Mouse (Mus musculus): ENCODE results near the gene Phactr1. TPM values are rescaled to one million over a fixed set of nuclear protein-coding genes. Genes with fewer than 3 reads are reported as not detected.

Phactr1 gene
- polyA plus RNA-seq, 1 experiment from 2014 or later = 18.7 TPM

DNA sequence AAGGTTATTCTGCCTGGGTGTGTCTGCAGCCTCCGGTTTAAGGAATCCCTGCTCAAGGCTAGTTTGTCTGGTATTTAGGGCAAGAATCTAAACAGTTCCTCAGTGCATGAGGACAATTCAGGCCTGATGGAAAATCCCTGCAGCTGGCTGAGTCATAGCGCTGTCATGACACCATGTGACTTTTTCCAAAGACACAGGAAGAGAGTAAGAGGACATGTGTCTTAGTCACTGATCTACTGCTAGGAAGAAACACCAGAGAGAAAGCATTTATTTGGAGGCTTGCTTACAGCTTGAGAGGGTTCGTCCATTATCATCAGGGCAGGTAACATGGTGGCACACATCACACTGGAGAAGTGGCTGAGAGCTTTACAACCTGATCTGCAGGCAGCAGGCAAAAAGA lies 352.0 kb downstream of the Phactr1 start:
- H3K9ac ChIP-seq (ENCODE audit: low read depth, low read length) = no peak overlapping the region
- H3K4me1 ChIP-seq (replicated peaks; ENCODE audit: control insufficient read depth, insufficient read depth, low read length) = no peaks in the 10 kb centered on the region
- no peak overlapping the region for H3K4me3 ChIP-seq (ENCODE audit: low read depth, low read length)
- no peak for ATAC-seq (ENCODE audit: low FRiP score)
- WGBS = 93% methylated on average over 3 of the region's 3 CpGs
- no peak overlapping the region for H3K27ac ChIP-seq (ENCODE audit: low read depth, low read length)
- no peak for DNase-seq (ENCODE audit: low spot score)
- H3K9me3 ChIP-seq (ENCODE audit: control insufficient read depth, low read length) = no peaks in the 10 kb centered on the region
- H3K36me3 ChIP-seq (ENCODE audit: control insufficient read depth, insufficient read depth, low read length) = no peaks in the 10 kb centered on the region
- no peaks in the 10 kb centered on the region for H3K27me3 ChIP-seq (ENCODE audit: control insufficient read depth, insufficient read depth, low read length)
- no peak overlapping the region for H3K4me2 ChIP-seq (replicated peaks; ENCODE audit: low read depth, low read length)

DNA sequence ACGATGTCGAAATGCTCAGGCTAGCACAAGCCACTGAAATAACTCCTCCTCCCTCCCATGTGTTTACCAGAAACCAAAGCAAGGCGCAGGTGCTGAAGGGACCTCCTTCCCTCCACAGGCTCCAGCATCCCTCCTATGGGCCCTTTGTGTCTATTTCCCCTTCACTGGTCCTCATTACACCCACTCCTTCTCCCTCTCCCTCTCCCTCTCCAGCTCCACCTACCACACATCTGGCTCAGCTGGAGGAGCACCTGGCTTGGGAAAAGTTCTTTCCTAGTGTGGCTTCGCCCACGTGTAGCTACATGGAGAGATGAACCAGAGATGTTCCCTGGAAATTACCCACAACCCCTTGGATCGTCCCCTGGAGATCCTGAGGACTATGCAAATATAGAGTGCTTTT lies 356.1 kb downstream of the Phactr1 start:
- Histone ChIP-seq H3K4me3 (ENCODE audit: low read depth, low read length) (no peak overlapping the region), H3K4me2 (replicated peaks; ENCODE audit: low read depth, low read length) (no peak overlapping the region), H3K27me3 (ENCODE audit: control insufficient read depth, insufficient read depth, low read length) (no peaks in the 10 kb centered on the region), H3K9ac (ENCODE audit: low read depth, low read length) (no peak overlapping the region), H3K9me3 (ENCODE audit: control insufficient read depth, low read length) (no peaks in the 10 kb centered on the region), H3K4me1 (replicated peaks; ENCODE audit: control insufficient read depth, insufficient read depth, low read length) (no peaks in the 10 kb centered on the region), H3K36me3 (ENCODE audit: control insufficient read depth, insufficient read depth, low read length) (no peaks in the 10 kb centered on the region), H3K27ac (ENCODE audit: low read depth, low read length) (no peak overlapping the region)
- WGBS = 77% methylated on average over 6 of the region's 6 CpGs
- DNase-seq (ENCODE audit: low spot score) (no peak), ATAC-seq (ENCODE audit: low FRiP score) (no peak)

- DNase-seq (ENCODE audit: low spot score) = no peak
- Histone ChIP-seq H3K4me2 (replicated peaks; ENCODE audit: low read depth, low read length) (no peak overlapping the region), H3K9ac (ENCODE audit: low read depth, low read length) (no peak overlapping the region), H3K4me3 (ENCODE audit: low read depth, low read length) (no peak overlapping the region), H3K27ac (ENCODE audit: low read depth, low read length) (no peak overlapping the region), H3K36me3 (ENCODE audit: control insufficient read depth, insufficient read depth, low read length) (no peaks in the 10 kb centered on the region), H3K9me3 (ENCODE audit: control insufficient read depth, low read length) (no peaks in the 10 kb centered on the region), H3K27me3 (ENCODE audit: control insufficient read depth, insufficient read depth, low read length) (no peaks in the 10 kb centered on the region), H3K4me1 (replicated peaks; ENCODE audit: control insufficient read depth, insufficient read depth, low read length) (no peaks in the 10 kb centered on the region)
- 78% methylated on average over 4 of the region's 4 CpGs for WGBS
- no peak for ATAC-seq (ENCODE audit: low FRiP score)
These were observed 362.3 kb downstream of the Phactr1 start for GRCm38 (mm10) chr13:43042766-43043165.

GRCm38 (mm10) chr13:43048553-43048952 lies 368.1 kb downstream of the Phactr1 start:
- Histone ChIP-seq H3K9me3 (ENCODE audit: control insufficient read depth, low read length) (no peaks in the 10 kb centered on the region), H3K9ac (ENCODE audit: low read depth, low read length) (no peak overlapping the region), H3K4me2 (replicated peaks; ENCODE audit: low read depth, low read length) (no peak overlapping the region), H3K4me1 (replicated peaks; ENCODE audit: control insufficient read depth, insufficient read depth, low read length) (no peaks in the 10 kb centered on the region), H3K4me3 (ENCODE audit: low read depth, low read length) (no peak overlapping the region), H3K36me3 (ENCODE audit: control insufficient read depth, insufficient read depth, low read length) (no peaks in the 10 kb centered on the region), H3K27me3 (ENCODE audit: control insufficient read depth, insufficient read depth, low read length) (no peaks in the 10 kb centered on the region), H3K27ac (ENCODE audit: low read depth, low read length) (no peak overlapping the region)
- DNase-seq (ENCODE audit: low spot score) = no peak
- WGBS = 73% methylated on average over 3 of the region's 3 CpGs
- no peak for ATAC-seq (ENCODE audit: low FRiP score)

DNA sequence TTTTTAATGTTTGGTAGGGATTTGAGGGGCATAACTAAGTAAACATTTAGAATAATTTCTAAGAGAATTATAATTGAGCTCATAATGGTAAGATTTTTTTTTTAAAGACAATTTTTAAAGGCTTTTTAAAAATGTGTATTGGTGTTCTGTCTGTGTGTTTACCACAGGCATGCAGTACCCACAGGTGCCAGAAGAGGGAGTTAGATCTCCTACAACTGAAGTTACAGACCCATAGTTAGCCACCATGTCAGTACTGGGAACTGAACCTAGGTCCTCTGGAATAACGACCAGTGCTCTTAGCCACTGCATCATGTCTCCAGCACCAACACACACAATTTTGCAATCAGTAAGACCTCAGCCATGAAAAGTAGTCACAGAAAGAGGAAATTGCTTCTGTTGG lies 372.8 kb downstream of the Phactr1 start:
- ATAC-seq (ENCODE audit: low FRiP score) = no peak
- Histone ChIP-seq H3K27ac (ENCODE audit: low read depth, low read length) (no peak overlapping the region), H3K36me3 (ENCODE audit: control insufficient read depth, insufficient read depth, low read length) (no peaks in the 10 kb centered on the region), H3K9me3 (ENCODE audit: control insufficient read depth, low read length) (no peaks in the 10 kb centered on the region), H3K9ac (ENCODE audit: low read depth, low read length) (no peak overlapping the region), H3K4me2 (replicated peaks; ENCODE audit: low read depth, low read length) (no peak overlapping the region), H3K4me1 (replicated peaks; ENCODE audit: control insufficient read depth, insufficient read depth, low read length) (no peaks in the 10 kb centered on the region), H3K4me3 (ENCODE audit: low read depth, low read length) (no peak overlapping the region), H3K27me3 (ENCODE audit: control insufficient read depth, insufficient read depth, low read length) (no peaks in the 10 kb centered on the region)
- 82% methylated on average over 1 of the region's 1 CpGs for whole genome bisulfite sequencing
- no peak for DNase-seq (ENCODE audit: low spot score)

GRCm38 (mm10) chr13:43055136-43055535 lies 374.7 kb downstream of the Phactr1 start:
- ATAC-seq (ENCODE audit: low FRiP score) = no peak
- H3K27ac ChIP-seq (ENCODE audit: low read depth, low read length) = no peak overlapping the region
- no peaks in the 10 kb centered on the region for H3K4me1 ChIP-seq (replicated peaks; ENCODE audit: control insufficient read depth, insufficient read depth, low read length)
- WGBS = 54% methylated on average over 6 of the region's 6 CpGs
- DNase-seq (ENCODE audit: low spot score) = no peak
- no peak overlapping the region for H3K4me3 ChIP-seq (ENCODE audit: low read depth, low read length)
- no peaks in the 10 kb centered on the region for H3K36me3 ChIP-seq (ENCODE audit: control insufficient read depth, insufficient read depth, low read length)
- H3K27me3 ChIP-seq (ENCODE audit: control insufficient read depth, insufficient read depth, low read length) = no peaks in the 10 kb centered on the region
- H3K9me3 ChIP-seq (ENCODE audit: control insufficient read depth, low read length) = no peaks in the 10 kb centered on the region
- no peak overlapping the region for H3K9ac ChIP-seq (ENCODE audit: low read depth, low read length)
- no peak overlapping the region for H3K4me2 ChIP-seq (replicated peaks; ENCODE audit: low read depth, low read length)

- no peak for ATAC-seq (ENCODE audit: low FRiP score)
These were observed 376.7 kb downstream of the Phactr1 start for GRCm38 (mm10) chr13:43057104-43057503.

GRCm38 (mm10) chr13:43063355-43063754 lies 382.9 kb downstream of the Phactr1 start:
- Histone ChIP-seq H3K4me3 (ENCODE audit: low read depth, low read length) (no peak overlapping the region), H3K36me3 (ENCODE audit: control insufficient read depth, insufficient read depth, low read length) (no peaks in the 10 kb centered on the region), H3K9ac (ENCODE audit: low read depth, low read length) (no peak overlapping the region), H3K4me1 (replicated peaks; ENCODE audit: control insufficient read depth, insufficient read depth, low read length) (no peaks in the 10 kb centered on the region), H3K4me2 (replicated peaks; ENCODE audit: low read depth, low read length) (no peak overlapping the region), H3K27ac (ENCODE audit: low read depth, low read length) (no peak overlapping the region), H3K9me3 (ENCODE audit: control insufficient read depth, low read length) (no peaks in the 10 kb centered on the region), H3K27me3 (ENCODE audit: control insufficient read depth, insufficient read depth, low read length) (no peaks in the 10 kb centered on the region)
- DNase-seq (ENCODE audit: low spot score) (no peak), ATAC-seq (ENCODE audit: low FRiP score) (no peak)
- WGBS = 75% methylated on average over 4 of the region's 4 CpGs

More at GRCm38 (mm10) chr13:43057104-43057503, 376.7 kb downstream of the Phactr1 start:
- Histone ChIP-seq H3K9me3 (ENCODE audit: control insufficient read depth, low read length) (no peaks in the 10 kb centered on the region), H3K36me3 (ENCODE audit: control insufficient read depth, insufficient read depth, low read length) (no peaks in the 10 kb centered on the region), H3K4me3 (ENCODE audit: low read depth, low read length) (no peak overlapping the region), H3K27ac (ENCODE audit: low read depth, low read length) (no peak overlapping the region), H3K4me1 (replicated peaks; ENCODE audit: control insufficient read depth, insufficient read depth, low read length) (no peaks in the 10 kb centered on the region), H3K9ac (ENCODE audit: low read depth, low read length) (no peak overlapping the region), H3K4me2 (replicated peaks; ENCODE audit: low read depth, low read length) (no peak overlapping the region), H3K27me3 (ENCODE audit: control insufficient read depth, insufficient read depth, low read length) (no peaks in the 10 kb centered on the region)
- 89% methylated on average over 2 of the region's 2 CpGs for WGBS
- DNase-seq (ENCODE audit: low spot score) = no peak

DNA sequence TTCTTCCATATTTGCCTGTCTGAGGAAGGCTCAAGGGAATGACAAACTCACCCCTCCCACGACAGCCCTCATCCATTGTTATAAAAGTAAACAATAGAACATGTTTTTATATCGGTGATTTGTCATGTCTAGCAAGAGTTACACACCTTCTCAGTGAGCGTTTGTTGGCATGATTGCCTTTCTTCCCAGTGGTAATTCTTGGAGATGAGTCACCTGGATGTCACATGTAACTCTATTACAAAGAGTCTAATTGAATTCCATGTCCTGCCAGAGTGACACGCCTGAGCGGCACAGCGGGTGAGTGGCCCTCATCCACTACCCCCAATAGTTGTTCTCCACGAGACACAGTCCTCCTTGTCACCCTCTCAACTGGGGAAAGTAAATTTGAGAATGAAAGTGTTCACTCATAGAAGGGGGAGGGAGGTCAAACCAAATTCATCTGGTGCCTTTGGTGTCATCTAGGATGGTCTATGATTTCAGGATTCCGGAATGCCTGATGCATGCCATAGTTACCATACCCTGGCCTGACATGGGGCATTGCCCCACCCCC lies 388.4 kb downstream of the Phactr1 start:
- Histone ChIP-seq H3K4me3 (ENCODE audit: low read depth, low read length) (no peak overlapping the region), H3K9ac (ENCODE audit: low read depth, low read length) (no peak overlapping the region), H3K36me3 (ENCODE audit: control insufficient read depth, insufficient read depth, low read length) (no peaks in the 10 kb centered on the region), H3K4me1 (replicated peaks; ENCODE audit: control insufficient read depth, insufficient read depth, low read length) (no peaks in the 10 kb centered on the region), H3K9me3 (ENCODE audit: control insufficient read depth, low read length) (no peaks in the 10 kb centered on the region), H3K27me3 (ENCODE audit: control insufficient read depth, insufficient read depth, low read length) (no peaks in the 10 kb centered on the region), H3K27ac (ENCODE audit: low read depth, low read length) (no peak overlapping the region), H3K4me2 (replicated peaks; ENCODE audit: low read depth, low read length) (no peak overlapping the region)
- 79% methylated on average over 8 of the region's 8 CpGs for WGBS
- no peak for DNase-seq (ENCODE audit: low spot score)
- no peak for ATAC-seq (ENCODE audit: low FRiP score)
